Mouse (Mus musculus): ENCODE data around the gene B430305J03Rik. TPM values are rescaled to one million over a fixed set of nuclear protein-coding genes. Genes with fewer than 3 reads are reported as not detected.
A peak's percentile ranks its signal among the peaks of the same experiment; 100 is the strongest.

The B430305J03Rik gene
- not detected in 2 replicates for polyA plus RNA-seq (2015; fragmentation: Nextera tagmentation; extraction: Ambion mirVana)

DNA sequence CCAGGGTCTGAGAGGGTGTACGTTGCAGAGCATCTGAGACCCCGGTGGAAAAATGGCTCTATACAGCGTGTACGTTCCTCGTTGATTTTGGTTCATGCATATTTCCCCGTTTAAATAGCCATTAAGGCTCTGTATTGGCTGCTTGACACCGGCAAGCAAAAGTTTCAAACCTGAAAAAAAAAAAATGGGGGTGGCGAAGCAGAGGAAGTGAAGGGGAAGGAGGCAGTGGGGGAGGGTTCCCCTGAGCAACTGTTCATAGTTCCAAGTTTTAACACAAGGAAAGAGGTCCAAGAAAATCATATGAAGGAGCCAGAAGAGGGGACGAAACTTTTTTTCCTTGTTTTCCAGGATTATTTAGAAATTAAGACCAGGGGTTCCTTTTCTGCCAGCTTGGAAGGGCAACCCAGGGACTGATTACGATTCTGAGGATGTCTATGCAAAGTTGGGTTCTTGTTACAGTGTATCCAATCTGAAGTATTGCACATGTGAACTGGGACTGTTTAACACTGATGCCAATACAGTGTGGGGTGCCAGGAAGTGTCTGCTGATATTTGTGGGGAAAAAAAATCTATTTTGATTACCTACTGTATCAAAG is at the start of gene B430305J03Rik:
Gene B430305J03Rik, minus strand, starts transcription at position 173 of the 595 bp plus-strand sequence.
- DNase-seq (no peak), ATAC-seq (no peak)
- Histone ChIP-seq H3K9me3 (ENCODE audit: low read length) (no peaks in the 10 kb centered on the region), H3K36me3 (replicated peaks; ENCODE audit: insufficient read depth, low read length) (no peaks in the 10 kb centered on the region), H3K4me3 (ENCODE audit: low read depth, low read length) (peak within 1 kb of the TSS; percentile 81), H3K4me1 (ENCODE audit: insufficient read depth) (peaks cover 18% of the 10 kb centered on the region; the same call in 1 of the 2 replicates), H3K9ac (replicated peaks) (peak within 1 kb of the TSS; percentile 78), H3K27ac (ENCODE audit: low read depth) (peak within 1 kb of the TSS; percentile 69), H3K27me3 (ENCODE audit: insufficient read depth, low read length) (no peaks in the 10 kb centered on the region), H3K4me2 (ENCODE audit: low read depth, low read length) (peak within 1 kb of the TSS; percentile 99)
- no peak for TF ChIP-seq EP300 (IDR thresholded peaks at IDR 0.05; ENCODE audit: low read depth)
- no peak for TF ChIP-seq CTCF (IDR thresholded peaks at IDR 0.05; ENCODE audit: low read depth)
- 3% methylated on average over 10 of the region's 10 CpGs for whole genome bisulfite sequencing (ENCODE audit: insufficient replicate concordance)

DNA sequence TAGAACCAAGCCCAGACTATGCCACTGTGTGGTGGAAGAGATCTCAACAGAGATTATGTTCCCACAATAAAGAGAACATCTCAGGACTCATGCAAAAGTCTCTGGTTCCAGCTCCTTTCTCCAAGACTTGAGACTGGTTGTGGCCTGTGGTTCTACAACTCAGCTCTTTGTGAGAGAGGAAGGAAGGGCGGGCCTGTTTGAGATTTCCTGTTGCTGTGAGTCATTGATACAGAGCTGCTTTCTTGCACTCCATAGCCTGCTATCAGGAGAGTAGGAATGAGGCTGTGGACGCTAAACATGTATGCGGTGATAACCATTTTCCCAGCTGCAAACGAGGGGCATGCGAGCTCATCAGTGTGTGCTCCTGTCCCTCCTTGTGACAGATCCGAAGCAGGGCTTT is 43.9 kb upstream of the B430305J03Rik start:
- H3K4me2 ChIP-seq (ENCODE audit: low read depth, low read length) = no peak overlapping the region
- ATAC-seq = peak; percentile 77
- no peaks in the 10 kb centered on the region for H3K36me3 ChIP-seq (replicated peaks; ENCODE audit: insufficient read depth, low read length)
- H3K9ac ChIP-seq (replicated peaks) = no peak overlapping the region
- no peak overlapping the region for H3K4me3 ChIP-seq (ENCODE audit: low read depth, low read length)
- H3K4me1 ChIP-seq (ENCODE audit: insufficient read depth) = no peaks in the 10 kb centered on the region
- TF ChIP-seq EP300 (IDR thresholded peaks at IDR 0.05; ENCODE audit: low read depth) (no peak), CTCF (IDR thresholded peaks at IDR 0.05; ENCODE audit: low read depth) (no peak)
- no peak overlapping the region for H3K27ac ChIP-seq (ENCODE audit: low read depth)
- H3K9me3 ChIP-seq (ENCODE audit: low read length) = no peaks in the 10 kb centered on the region
- no peaks in the 10 kb centered on the region for H3K27me3 ChIP-seq (ENCODE audit: insufficient read depth, low read length)
- DNase-seq = peak; percentile 17
- WGBS (ENCODE audit: insufficient replicate concordance) = 27% methylated on average over 6 of the region's 6 CpGs

DNA sequence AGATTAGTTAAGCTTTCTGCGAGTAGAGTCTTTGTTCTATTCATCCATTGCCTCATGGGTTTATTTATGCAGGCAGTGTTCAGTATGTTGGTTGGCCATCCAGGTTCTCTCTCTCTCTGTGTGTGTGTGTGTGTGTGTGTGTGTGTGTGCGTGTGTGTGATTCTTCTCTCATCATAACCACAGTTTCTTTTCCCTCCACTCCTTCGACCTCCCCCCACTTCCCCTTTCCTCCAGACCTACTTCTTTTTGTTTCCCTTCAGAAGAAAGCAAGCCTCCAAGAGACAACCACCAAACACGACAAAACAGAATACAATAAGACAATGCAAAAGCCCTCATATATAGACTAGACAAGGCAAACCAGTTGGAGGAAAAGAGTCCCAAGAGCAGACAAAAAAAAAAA is 41.2 kb upstream of the B430305J03Rik start:
- Histone ChIP-seq H3K36me3 (replicated peaks; ENCODE audit: insufficient read depth, low read length) (no peaks in the 10 kb centered on the region), H3K4me2 (ENCODE audit: low read depth, low read length) (no peak overlapping the region), H3K9me3 (ENCODE audit: low read length) (no peaks in the 10 kb centered on the region), H3K4me3 (ENCODE audit: low read depth, low read length) (no peak overlapping the region), H3K27me3 (ENCODE audit: insufficient read depth, low read length) (no peaks in the 10 kb centered on the region), H3K4me1 (ENCODE audit: insufficient read depth) (no peaks in the 10 kb centered on the region), H3K27ac (ENCODE audit: low read depth) (no peak overlapping the region), H3K9ac (replicated peaks) (no peak overlapping the region)
- WGBS (ENCODE audit: insufficient replicate concordance) = 54% methylated on average over 4 of the region's 4 CpGs
- ATAC-seq (no peak), DNase-seq (no peak)
- TF ChIP-seq EP300 (IDR thresholded peaks at IDR 0.05; ENCODE audit: low read depth) (no peak), CTCF (IDR thresholded peaks at IDR 0.05; ENCODE audit: low read depth) (no peak)

DNA sequence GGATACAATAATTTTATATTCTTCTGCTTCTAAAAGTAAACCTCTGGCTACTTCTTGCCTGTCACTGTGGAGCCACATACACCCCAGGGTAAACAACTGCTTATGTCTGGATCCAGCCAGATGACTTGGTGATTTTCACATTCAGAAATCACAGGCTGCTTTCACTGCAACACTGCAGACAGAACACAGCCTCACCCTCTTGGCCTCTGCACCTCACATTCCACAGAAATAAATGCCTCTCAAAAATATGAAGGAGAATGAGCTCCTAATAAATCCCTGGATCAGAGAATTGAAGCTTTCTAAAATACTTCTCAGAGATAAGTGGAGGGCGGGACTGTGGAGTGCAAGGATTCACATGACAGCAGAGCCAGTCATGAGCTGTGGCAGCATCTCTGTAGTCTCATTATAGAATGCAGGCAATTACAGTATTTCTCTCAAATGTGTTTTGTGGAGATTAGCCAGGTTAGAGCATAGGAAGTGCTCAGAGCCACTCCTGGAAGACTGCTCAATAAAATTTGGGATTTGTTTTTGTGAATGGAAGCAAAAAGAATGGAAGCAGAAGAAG is 35.2 kb upstream of the B430305J03Rik start:
- ATAC-seq = no peak
- 59% methylated on average over 1 of the region's 1 CpGs for WGBS (ENCODE audit: insufficient replicate concordance)

DNA sequence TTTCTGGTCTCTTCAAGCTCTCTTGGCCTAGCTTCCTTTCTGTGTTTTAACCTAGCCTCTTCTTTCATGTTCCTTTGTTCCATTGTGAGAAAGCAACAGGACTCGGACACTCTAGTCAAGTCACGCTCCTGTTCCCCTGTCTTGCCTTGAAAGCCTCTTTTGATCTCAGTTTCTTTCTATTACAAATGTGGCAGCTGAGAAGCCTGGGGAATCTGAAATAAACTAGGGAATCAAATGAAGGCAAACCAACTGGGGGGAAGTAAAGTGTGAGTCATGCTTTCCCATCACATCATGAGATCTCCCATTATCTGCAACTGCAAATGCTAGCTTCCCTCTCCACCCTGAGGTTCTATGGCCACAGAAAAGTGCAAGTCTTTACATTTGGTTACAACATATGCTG is 31.0 kb upstream of the B430305J03Rik start:
- WGBS (ENCODE audit: insufficient replicate concordance) = 80% methylated on average over 2 of the region's 2 CpGs
- H3K27ac ChIP-seq (ENCODE audit: low read depth) = no peak overlapping the region
- no peak overlapping the region for H3K4me2 ChIP-seq (ENCODE audit: low read depth, low read length)
- ATAC-seq (no peak), DNase-seq (no peak)
- no peaks in the 10 kb centered on the region for H3K36me3 ChIP-seq (replicated peaks; ENCODE audit: insufficient read depth, low read length)
- no peaks in the 10 kb centered on the region for H3K4me1 ChIP-seq (ENCODE audit: insufficient read depth)
- TF ChIP-seq CTCF (IDR thresholded peaks at IDR 0.05; ENCODE audit: low read depth) = no peak
- no peak for TF ChIP-seq EP300 (IDR thresholded peaks at IDR 0.05; ENCODE audit: low read depth)
- no peak overlapping the region for H3K4me3 ChIP-seq (ENCODE audit: low read depth, low read length)
- no peaks in the 10 kb centered on the region for H3K27me3 ChIP-seq (ENCODE audit: insufficient read depth, low read length)
- no peaks in the 10 kb centered on the region for H3K9me3 ChIP-seq (ENCODE audit: low read length)
- no peak overlapping the region for H3K9ac ChIP-seq (replicated peaks)

More for the DNA sequence above, 35.2 kb upstream of the B430305J03Rik start:
- Histone ChIP-seq H3K9me3 (ENCODE audit: low read length) (no peaks in the 10 kb centered on the region), H3K4me3 (ENCODE audit: low read depth, low read length) (no peak overlapping the region), H3K27ac (ENCODE audit: low read depth) (no peak overlapping the region), H3K36me3 (replicated peaks; ENCODE audit: insufficient read depth, low read length) (no peaks in the 10 kb centered on the region), H3K4me1 (ENCODE audit: insufficient read depth) (no peaks in the 10 kb centered on the region), H3K27me3 (ENCODE audit: insufficient read depth, low read length) (no peaks in the 10 kb centered on the region), H3K9ac (replicated peaks) (no peak overlapping the region), H3K4me2 (ENCODE audit: low read depth, low read length) (no peak overlapping the region)
- no peak for TF ChIP-seq CTCF (IDR thresholded peaks at IDR 0.05; ENCODE audit: low read depth)
- no peak for DNase-seq

DNA sequence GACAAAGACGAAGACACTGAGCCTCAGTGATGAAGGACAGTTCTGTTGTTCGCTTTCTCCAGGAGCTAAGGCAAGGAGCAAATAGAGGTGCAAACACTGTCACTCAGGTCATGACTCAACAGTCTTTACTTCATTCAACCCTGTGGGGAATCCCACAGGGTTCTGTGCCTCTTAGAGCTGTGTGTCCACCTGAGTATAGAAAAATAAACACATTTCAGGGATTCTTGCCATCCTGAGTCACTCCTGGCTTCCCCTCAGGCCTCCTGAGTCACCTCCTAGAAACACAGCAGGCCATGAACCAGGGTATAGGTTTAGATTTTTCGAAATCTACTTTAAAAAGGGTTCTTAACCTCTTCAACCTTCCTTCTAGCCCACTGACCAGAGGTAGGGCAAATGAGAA is 29.6 kb upstream of the B430305J03Rik start:
- no peak for ATAC-seq
- 72% methylated on average over 3 of the region's 3 CpGs for WGBS (ENCODE audit: insufficient replicate concordance)
- no peaks in the 10 kb centered on the region for H3K9me3 ChIP-seq (ENCODE audit: low read length)
- H3K4me2 ChIP-seq (ENCODE audit: low read depth, low read length) = no peak overlapping the region
- no peak overlapping the region for H3K27ac ChIP-seq (ENCODE audit: low read depth)
- no peaks in the 10 kb centered on the region for H3K27me3 ChIP-seq (ENCODE audit: insufficient read depth, low read length)
- no peaks in the 10 kb centered on the region for H3K36me3 ChIP-seq (replicated peaks; ENCODE audit: insufficient read depth, low read length)
- no peak for TF ChIP-seq CTCF (IDR thresholded peaks at IDR 0.05; ENCODE audit: low read depth)
- no peak for TF ChIP-seq EP300 (IDR thresholded peaks at IDR 0.05; ENCODE audit: low read depth)
- H3K4me1 ChIP-seq (ENCODE audit: insufficient read depth) = no peaks in the 10 kb centered on the region
- no peak overlapping the region for H3K4me3 ChIP-seq (ENCODE audit: low read depth, low read length)
- no peak for DNase-seq
- no peak overlapping the region for H3K9ac ChIP-seq (replicated peaks)

Measured in liver, postnatal 0 days (tissue).